Mouse (Mus musculus): ENCODE data around the gene Arhgap10.

- TF ChIP-seq POLR2A (IDR thresholded peaks at IDR 0.05; ENCODE audit: control insufficient read depth, low read depth, low read length): no peak
- no peak for TF ChIP-seq CTCF (IDR thresholded peaks at IDR 0.05; ENCODE audit: control insufficient read depth, insufficient read depth, insufficient replicate concordance, low read depth, low read length)
These were observed 151.8 kb downstream of the Arhgap10 start for GRCm38 (mm10) chr8:77365990-77366389.
